Mouse (Mus musculus) G1E (cell line): ENCODE measurements at regions not wholly inside any gene's neighbourhood (a gene's known extent, or its start where the extent isn't known, plus 50 kb on each side); places are given as distances from the start of the nearest gene placed in this dataset.

Experiments
- CTCF ChIP-seq: IDR thresholded peaks from 2 replicates; pipeline ENCODE4 v1.5.1; 2012; ENCODE audit warnings: low read depth, low read length, inconsistent platforms, mixed read lengths
- GATA1 ChIP-seq: IDR thresholded peaks from 2 replicates; pipeline ENCODE4 v1.6.1; 2012; ENCODE audit warnings: borderline replicate concordance, low read length, inconsistent platforms, mixed read lengths

DNA sequence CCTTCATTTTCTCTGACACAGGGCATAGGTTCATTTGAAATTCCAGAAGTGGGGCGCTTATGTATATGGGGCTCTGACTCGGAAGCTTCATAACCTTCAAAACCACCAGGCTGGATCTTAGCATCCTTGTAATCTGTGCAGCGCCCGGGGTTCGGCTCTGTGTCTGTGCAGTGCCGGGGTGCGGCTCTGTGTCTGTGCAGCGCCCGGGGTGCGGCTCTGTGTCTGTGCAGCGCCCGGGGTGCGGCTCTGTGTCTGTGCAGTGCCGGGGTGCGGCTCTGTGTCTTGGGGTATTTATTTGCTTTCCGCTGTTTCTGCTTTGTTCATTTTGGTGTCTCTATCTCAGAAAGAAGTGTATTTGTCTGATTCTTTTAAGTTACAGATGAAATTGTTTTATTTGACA, 77.7 kb downstream of the Aldh8a1 start:
- TF ChIP-seq CTCF, result no peak
- TF ChIP-seq GATA1, result no peak
